Mouse (Mus musculus) heart, adult 8-10 months (tissue): ENCODE results near the gene Slc7a6. TPM values are rescaled to one million over a fixed set of nuclear protein-coding genes. Genes with fewer than 3 reads are reported as not detected.

Experiments used
- DNase-seq: peaks from one replicate; pipeline ENCODE4 v3.0.0; 2022; ENCODE audit warnings: low spot score
- total RNA-seq, 4 experiments: library from RNA; stranded (reverse); gene quantifications; 2 replicates each; pipeline ENCODE4 v1.2.4; 2022

Slc7a6 gene
- total RNA-seq, result 10 to 100 TPM in 1 of 4 experiments, 1 to 10 TPM in 3; 6.9 to 10.8 (median 9.6) TPM

GRCm38 (mm10) chr8:106168356-106169016 lies at the start of gene Slc7a6:
Slc7a6 (plus strand) TSS chr8:106168857.
- peak; percentile 78 for DNase-seq

GRCm38 (mm10) chr8:106123443-106123842 lies 45.2 kb upstream of the Slc7a6 start:
- DNase-seq, result no peak

GRCm38 (mm10) chr8:106126055-106126454 lies 42.6 kb upstream of the Slc7a6 start:
- no peak for DNase-seq

GRCm38 (mm10) chr8:106127054-106127453 lies 41.6 kb upstream of the Slc7a6 start:
- no peak for DNase-seq

- no peak for DNase-seq
Observed at GRCm38 (mm10) chr8:106127882-106128410, 40.7 kb upstream of the Slc7a6 start.

GRCm38 (mm10) chr8:106129232-106129930 lies 39.3 kb upstream of the Slc7a6 start:
- DNase-seq, result peak; percentile 20

GRCm38 (mm10) chr8:106129997-106130396 lies 38.7 kb upstream of the Slc7a6 start:
- DNase-seq, result no peak

- DNase-seq, result no peak
Observed at GRCm38 (mm10) chr8:106130505-106130904, 38.2 kb upstream of the Slc7a6 start.

GRCm38 (mm10) chr8:106131021-106131420 lies 37.6 kb upstream of the Slc7a6 start:
- DNase-seq, result no peak

GRCm38 (mm10) chr8:106131488-106132222 lies 37.0 kb upstream of the Slc7a6 start:
- no peak for DNase-seq

- no peak for DNase-seq
Observed at GRCm38 (mm10) chr8:106132356-106132755, 36.3 kb upstream of the Slc7a6 start.

- no peak for DNase-seq
Observed at GRCm38 (mm10) chr8:106133526-106133925, 35.1 kb upstream of the Slc7a6 start.

- DNase-seq, result no peak
Observed at GRCm38 (mm10) chr8:106133946-106134345, 34.7 kb upstream of the Slc7a6 start.

GRCm38 (mm10) chr8:106134751-106135571 lies 33.7 kb upstream of the Slc7a6 start:
- no peak for DNase-seq

- no peak for DNase-seq
Observed at GRCm38 (mm10) chr8:106135672-106136071, 33.0 kb upstream of the Slc7a6 start.

GRCm38 (mm10) chr8:106136156-106137130 lies 32.2 kb upstream of the Slc7a6 start, which contains the start of gene Esrp2:
Esrp2 (minus strand) TSS chr8:106136974.
- no peak for DNase-seq

GRCm38 (mm10) chr8:106137218-106137905 lies 31.3 kb upstream of the Slc7a6 start:
- DNase-seq, result no peak

- DNase-seq, result peak; percentile 74
Observed at GRCm38 (mm10) chr8:106137906-106138477, 30.7 kb upstream of the Slc7a6 start.

- no peak for DNase-seq
Observed at GRCm38 (mm10) chr8:106138616-106139015, 30.0 kb upstream of the Slc7a6 start.
